Mouse (Mus musculus): Measurements from ENCODE around the gene Igflr1.

DNA sequence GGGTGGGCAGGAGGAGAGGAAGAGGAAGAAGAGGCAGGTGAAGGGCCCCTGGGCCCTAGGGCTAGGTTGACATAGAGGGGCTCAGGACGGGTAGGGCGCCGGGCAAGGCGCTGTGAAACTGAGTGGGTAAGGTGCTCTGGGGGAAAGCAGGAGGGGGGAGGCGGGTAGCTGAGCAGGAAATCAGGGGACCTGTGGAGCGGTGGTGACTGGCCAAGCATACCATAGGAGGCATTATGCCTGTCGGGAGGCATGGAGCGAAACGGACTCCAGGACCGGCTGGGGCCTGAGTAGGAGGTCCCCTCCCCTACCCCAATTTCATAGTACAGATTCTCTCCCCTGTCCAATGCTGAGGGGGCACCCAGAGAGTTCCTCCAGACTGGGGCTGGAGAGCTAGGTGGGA lies 42.4 kb upstream of the Igflr1 start:
- TF ChIP-seq POLR2A (IDR thresholded peaks at IDR 0.05; ENCODE audit: borderline replicate concordance, low read depth, low read length) (no peak), CTCF (IDR thresholded peaks at IDR 0.05; ENCODE audit: low read depth, low read length) (no peak)

Data from bone marrow macrophage, adult 2 months (primary cell).